Mouse (Mus musculus) embryonic facial prominence, embryonic 14.5 days (tissue): ENCODE results near the gene Arf4. TPM values are rescaled to one million over a fixed set of nuclear protein-coding genes. Genes with fewer than 3 reads are reported as not detected.
A peak's percentile ranks its signal among the peaks of the same experiment; 100 is the strongest.

Source experiments
- ATAC-seq: fragments of 200-750 bp; cut with Nextera tagmentation; 2 replicates; pipeline ENCODE4 v1.8.0; 2017; ENCODE audit warnings: low read depth, moderate number of reproducible peaks, moderate TSS enrichment
- DNase-seq: peaks from one replicate; pipeline ENCODE4 v3.0.0-alpha.2; 2015; ENCODE audit warnings: low spot score
- H3K27ac ChIP-seq: fragments of 300-500 bp; sonication (generic); replicated peaks from 2 replicates; pipeline ENCODE4 v1.5.1; 2014; ENCODE audit warnings: low read depth, mild to moderate bottlenecking, low read length, moderate library complexity
- H3K27me3 ChIP-seq: fragments of 300-500 bp; sonication (generic); replicated peaks from 2 replicates; pipeline ENCODE4 v1.6.1; 2014; ENCODE audit warnings: low read length; ENCODE audit not compliant: control insufficient read depth, insufficient read depth
- H3K36me3 ChIP-seq: fragments of 300-500 bp; sonication (generic); 2 replicates; pipeline ENCODE4 v1.6.1; 2014; ENCODE audit warnings: low read length, mixed read lengths; ENCODE audit not compliant: control insufficient read depth, insufficient read depth
- H3K4me1 ChIP-seq: fragments of 300-500 bp; sonication (generic); 2 replicates; pipeline ENCODE4 v1.6.1; 2014; ENCODE audit warnings: antibody characterized with exemption, low read length; ENCODE audit not compliant: control insufficient read depth, insufficient read depth
- H3K4me2 ChIP-seq: fragments of 300-500 bp; sonication (generic); 2 replicates; pipeline ENCODE4 v1.6.1; 2014; ENCODE audit warnings: low read depth, mild to moderate bottlenecking, low read length, moderate library complexity, mixed read lengths
- H3K4me3 ChIP-seq: fragments of 300-500 bp; sonication (generic); 2 replicates; pipeline ENCODE4 v1.5.1; 2014; ENCODE audit warnings: low read depth, mild to moderate bottlenecking, low read length
- H3K9ac ChIP-seq: fragments of 300-500 bp; sonication (generic); 2 replicates; pipeline ENCODE4 v1.6.1; 2014; ENCODE audit warnings: low read depth, mild to moderate bottlenecking, low read length, moderate library complexity, mixed read lengths
- H3K9me3 ChIP-seq: fragments of 300-500 bp; sonication (generic); 2 replicates; pipeline ENCODE4 v1.6.1; 2016; ENCODE audit warnings: low read length; ENCODE audit not compliant: control insufficient read depth
- WGBS: fragments of 180-500 bp; shearing (Covaris S2); extraction: QIAGEN DNeasy Blood & Tissue Kit; methylation state at CpG from one replicate; pipeline ENCODE4 v1.1.7; 2014; 5-methylcytosine and 5-hydroxymethylcytosine counted together
- polyA plus RNA-seq: library from polyadenylated mRNA; unstranded; fragments of >200 nt; fragmentation: Nextera tagmentation; extraction: Ambion mirVana; gene quantifications from 2 replicates; pipeline ENCODE4 v1.2.1, GENCODE M21; 2014

Arf4 gene
- polyA plus RNA-seq, 1 experiment from 2014 or later, result 692 TPM

DNA sequence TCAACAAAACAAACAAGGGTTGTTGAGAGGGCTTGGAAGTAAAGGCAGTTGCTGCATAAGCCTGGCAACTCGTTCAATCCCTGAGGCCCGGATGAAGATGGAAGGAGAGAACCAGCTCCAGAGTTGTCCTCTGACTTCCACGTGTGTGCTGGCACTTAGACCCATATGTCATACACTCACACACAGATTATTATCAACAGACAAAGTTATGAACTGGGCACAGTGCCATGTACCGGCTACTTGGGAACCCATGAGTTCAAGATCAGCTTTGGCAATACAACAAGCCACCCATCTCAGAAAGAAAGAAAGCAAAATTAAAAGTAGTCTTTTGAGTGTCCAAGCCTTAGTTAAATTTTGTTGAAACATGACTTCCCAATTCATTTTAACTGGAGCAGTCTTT, 12.6 kb upstream of the Arf4 start:
- H3K4me3 ChIP-seq, result no peak overlapping the region
- no peaks in the 10 kb centered on the region for H3K9me3 ChIP-seq
- 88% methylated on average over 4 of the region's 4 CpGs for WGBS
- no peak overlapping the region for H3K27ac ChIP-seq
- no peaks in the 10 kb centered on the region for H3K27me3 ChIP-seq
- no peak overlapping the region for H3K9ac ChIP-seq
- peaks cover 89% of the 10 kb centered on the region for H3K36me3 ChIP-seq
- no peak for ATAC-seq
- H3K4me1 ChIP-seq, result no peaks in the 10 kb centered on the region
- H3K4me2 ChIP-seq, result no peak overlapping the region
- DNase-seq, result no peak

DNA sequence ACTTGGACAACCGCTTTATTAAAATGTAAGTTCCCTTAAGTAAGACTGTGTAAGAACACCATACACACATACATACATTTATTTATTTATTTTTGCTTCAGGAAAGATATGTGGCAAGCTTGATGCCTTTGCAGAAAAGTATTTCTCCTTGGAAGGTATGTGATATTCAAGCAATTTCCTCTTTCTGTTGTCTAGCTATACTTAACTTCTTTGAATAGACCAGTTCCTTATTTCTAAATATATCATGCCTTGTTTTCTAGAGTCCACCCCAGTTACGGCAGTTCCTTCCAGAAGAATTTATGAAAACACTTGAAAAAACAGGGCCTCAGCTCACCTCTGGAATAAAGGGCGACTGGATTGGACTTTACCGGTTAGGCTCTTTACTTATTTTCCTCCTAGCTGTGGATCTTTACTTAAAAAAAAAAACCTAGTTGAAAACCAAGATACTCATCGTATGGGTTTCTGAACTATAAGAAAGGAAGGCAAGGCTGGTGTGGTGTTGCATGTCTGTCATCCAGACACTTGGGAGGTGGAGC, 11.2 kb upstream of the Arf4 start:
- Histone ChIP-seq H3K9ac (no peak overlapping the region), H3K4me3 (no peak overlapping the region), H3K27ac (no peak overlapping the region), H3K9me3 (no peaks in the 10 kb centered on the region), H3K4me2 (no peak overlapping the region), H3K4me1 (no peaks in the 10 kb centered on the region), H3K36me3 (peaks cover 86% of the 10 kb centered on the region), H3K27me3 (no peaks in the 10 kb centered on the region)
- ATAC-seq (no peak), DNase-seq (no peak)
- WGBS, result 84% methylated on average over 5 of the region's 5 CpGs

DNA sequence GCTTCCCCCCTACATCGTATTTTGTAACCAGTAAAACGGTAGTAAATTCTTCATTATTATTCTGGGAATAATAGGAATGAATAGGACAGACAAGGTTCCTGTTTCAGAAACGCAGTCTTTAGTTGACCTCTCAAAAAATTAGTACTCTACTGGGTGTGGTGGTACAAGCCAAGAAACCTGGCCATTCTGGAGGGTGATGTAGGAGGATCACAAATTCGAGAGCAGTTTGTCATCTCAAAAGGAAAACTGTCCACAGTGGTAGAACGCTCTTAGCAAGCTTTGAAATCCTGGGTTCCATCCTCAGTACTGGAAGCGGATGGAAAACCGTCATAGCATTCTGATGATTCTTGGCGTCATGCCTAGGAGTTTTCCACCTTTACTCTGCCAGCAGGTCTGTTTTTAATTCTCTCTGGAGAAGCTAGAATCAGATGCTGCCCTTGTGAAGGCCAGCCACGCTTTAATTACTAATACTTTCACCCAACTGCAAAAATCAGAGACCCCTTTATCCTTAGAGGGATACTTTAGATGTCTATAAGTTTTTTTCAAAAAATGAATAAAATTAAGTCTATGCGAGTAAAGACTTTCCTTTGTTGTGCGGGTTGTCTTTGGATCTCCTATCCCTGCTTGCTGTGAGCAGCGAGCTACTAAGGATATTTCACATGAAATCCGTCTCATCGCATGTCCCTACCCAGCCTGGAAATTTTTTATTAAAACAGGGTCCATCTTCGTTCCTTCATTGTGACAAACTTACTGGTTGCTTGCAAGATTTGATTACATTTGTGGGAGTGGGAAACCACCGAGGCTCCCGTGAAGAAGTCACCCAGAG, 636 bp upstream of the Arf4 start:
- DNase-seq (peak; percentile 83), ATAC-seq (no peak)
- Histone ChIP-seq H3K36me3 (peaks cover 13% of the 10 kb centered on the region), H3K27ac (peak overlapping the region; percentile 99), H3K9me3 (no peaks in the 10 kb centered on the region), H3K27me3 (no peaks in the 10 kb centered on the region), H3K4me3 (peak overlapping the region; percentile 85), H3K4me1 (0 out of 2 replicates have a peak, but pooled peaks cover 19% of the 10 kb centered on the region), H3K9ac (peak overlapping the region; percentile 99), H3K4me2 (peak overlapping the region; percentile 52)
- WGBS, result 20% methylated on average over 17 of the region's 17 CpGs

DNA sequence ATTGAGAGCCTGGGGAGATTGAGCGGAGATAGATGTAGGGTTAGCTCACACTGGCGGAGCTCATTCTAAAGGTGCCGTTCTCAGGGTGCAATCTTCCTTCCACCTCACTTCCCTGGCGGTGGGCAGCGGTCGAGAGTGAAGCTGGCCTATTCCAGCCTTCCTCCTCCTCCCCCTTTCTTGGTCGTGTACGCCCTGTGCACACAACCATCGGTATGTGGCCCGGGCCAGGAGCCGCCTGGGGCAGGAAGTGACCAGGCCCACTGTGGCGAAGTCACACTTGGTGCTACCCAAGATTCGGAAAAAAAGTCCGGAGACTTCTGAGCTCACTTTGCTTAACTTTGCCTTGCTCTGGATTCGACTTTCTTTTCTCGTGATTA, 822 bp downstream of the Arf4 start:
- peak overlapping the region; percentile 99 for H3K27ac ChIP-seq
- 0% methylated on average over 14 of the region's 16 CpGs for WGBS
- no peaks in the 10 kb centered on the region for H3K9me3 ChIP-seq
- peak overlapping the region; percentile 88 for H3K4me2 ChIP-seq
- DNase-seq, result peak; percentile 72
- 0 out of 2 replicates have a peak, but pooled peaks cover 19% of the 10 kb centered on the region for H3K4me1 ChIP-seq
- peak overlapping the region; percentile 99 for H3K9ac ChIP-seq
- H3K27me3 ChIP-seq, result no peaks in the 10 kb centered on the region
- H3K36me3 ChIP-seq, result 0 out of 2 replicates have a peak, but pooled peaks cover 6% of the 10 kb centered on the region
- peak overlapping the region; percentile 85 for H3K4me3 ChIP-seq
- no peak for ATAC-seq

DNA sequence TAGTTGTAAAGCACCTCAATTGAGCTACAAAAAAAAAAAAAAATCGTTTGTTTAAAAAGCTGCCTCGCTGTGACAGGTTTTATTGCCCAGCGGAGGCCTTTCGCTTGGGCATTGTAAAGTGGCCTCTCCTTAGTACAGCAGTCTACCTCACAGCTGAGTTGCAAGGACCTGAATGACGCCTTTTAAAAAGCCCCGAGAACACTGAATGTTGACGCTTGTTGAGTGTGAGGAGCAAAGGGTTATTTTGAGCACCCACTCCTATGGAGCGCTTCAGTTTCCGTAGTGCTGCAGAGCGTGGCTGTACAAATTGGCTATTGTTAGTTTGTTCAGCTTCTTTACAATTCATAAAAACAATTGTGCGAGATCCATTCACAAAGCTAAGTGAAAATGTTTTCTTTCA, 1.4 kb downstream of the Arf4 start:
- H3K4me3 ChIP-seq, result peak overlapping the region; percentile 85
- H3K4me2 ChIP-seq, result peak overlapping the region; percentile 88
- H3K9ac ChIP-seq, result peak overlapping the region; percentile 99
- DNase-seq (peak; percentile 9), ATAC-seq (no peak)
- peak overlapping the region; percentile 99 for H3K27ac ChIP-seq
- 6% methylated on average over 11 of the region's 11 CpGs for WGBS
- 0 out of 2 replicates have a peak, but pooled peaks cover 6% of the 10 kb centered on the region for H3K36me3 ChIP-seq
- H3K4me1 ChIP-seq, result 0 out of 2 replicates have a peak, but pooled peaks cover 19% of the 10 kb centered on the region
- no peaks in the 10 kb centered on the region for H3K27me3 ChIP-seq
- H3K9me3 ChIP-seq, result no peaks in the 10 kb centered on the region

DNA sequence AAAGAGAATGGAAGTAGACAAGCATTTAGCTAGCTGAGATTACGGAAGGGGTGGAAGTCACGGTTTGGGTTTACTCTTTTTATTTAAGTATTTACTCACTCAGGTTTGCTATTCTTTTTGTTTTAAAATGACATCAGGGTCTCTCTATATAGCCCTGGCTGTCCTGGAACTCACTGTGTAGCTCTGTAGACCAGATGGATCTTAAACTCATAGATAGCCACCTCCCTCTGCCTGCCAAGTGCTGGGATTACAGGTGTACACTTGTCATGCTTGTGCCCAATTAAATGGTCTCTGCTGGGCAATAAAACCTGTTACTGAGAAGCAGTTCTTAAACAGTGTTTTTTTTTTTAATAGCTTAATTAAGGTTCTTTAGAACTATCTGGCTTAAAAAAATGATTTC, 2.1 kb downstream of the Arf4 start:
- 0 out of 2 replicates have a peak, but pooled peaks cover 19% of the 10 kb centered on the region for H3K4me1 ChIP-seq
- H3K9ac ChIP-seq, result peak overlapping the region; percentile 99
- H3K4me3 ChIP-seq, result peak overlapping the region; percentile 85
- no peak overlapping the region for H3K27ac ChIP-seq
- peak overlapping the region; percentile 88 for H3K4me2 ChIP-seq
- H3K9me3 ChIP-seq, result no peaks in the 10 kb centered on the region
- H3K27me3 ChIP-seq, result no peaks in the 10 kb centered on the region
- DNase-seq (peak; percentile 48), ATAC-seq (no peak)
- 0 out of 2 replicates have a peak, but pooled peaks cover 6% of the 10 kb centered on the region for H3K36me3 ChIP-seq
- 51% methylated on average over 2 of the region's 2 CpGs for WGBS

DNA sequence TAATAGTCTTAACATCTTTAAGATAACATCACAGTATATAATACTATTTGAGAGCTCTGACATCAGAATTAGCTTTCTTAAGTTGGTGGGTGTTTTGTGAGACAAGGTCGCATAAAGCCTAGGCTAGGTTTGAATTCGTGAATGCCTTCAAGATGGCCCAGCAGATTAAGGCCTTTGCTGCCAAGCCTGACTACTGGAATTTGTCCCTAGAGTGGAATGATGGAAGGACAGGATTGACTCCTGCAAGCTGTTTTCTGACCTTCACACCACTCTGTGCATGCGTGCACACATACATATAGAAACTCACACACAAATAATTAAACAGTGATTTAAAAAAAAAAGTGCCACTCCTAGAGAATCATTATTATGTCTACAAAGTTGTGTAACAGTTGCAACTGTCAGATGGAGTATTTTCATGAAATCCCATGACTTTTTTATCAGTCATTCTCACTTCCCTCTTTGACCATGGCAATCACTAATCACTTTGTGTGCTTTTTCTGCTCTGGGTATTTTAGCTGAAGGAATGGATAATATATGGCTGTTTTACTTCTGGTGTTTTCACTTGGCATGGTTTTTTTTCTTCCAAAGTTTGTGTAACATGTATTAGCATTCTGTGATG, 5.2 kb downstream of the Arf4 start:
- Histone ChIP-seq H3K9ac (no peak overlapping the region), H3K27ac (no peak overlapping the region), H3K4me2 (no peak overlapping the region), H3K36me3 (peaks cover 18% of the 10 kb centered on the region), H3K9me3 (no peaks in the 10 kb centered on the region), H3K4me1 (peaks cover 16% of the 10 kb centered on the region; the same call in 1 of the 2 replicates), H3K27me3 (no peaks in the 10 kb centered on the region), H3K4me3 (no peak overlapping the region)
- 72% methylated on average over 3 of the region's 3 CpGs for WGBS
- ATAC-seq (no peak), DNase-seq (no peak)

DNA sequence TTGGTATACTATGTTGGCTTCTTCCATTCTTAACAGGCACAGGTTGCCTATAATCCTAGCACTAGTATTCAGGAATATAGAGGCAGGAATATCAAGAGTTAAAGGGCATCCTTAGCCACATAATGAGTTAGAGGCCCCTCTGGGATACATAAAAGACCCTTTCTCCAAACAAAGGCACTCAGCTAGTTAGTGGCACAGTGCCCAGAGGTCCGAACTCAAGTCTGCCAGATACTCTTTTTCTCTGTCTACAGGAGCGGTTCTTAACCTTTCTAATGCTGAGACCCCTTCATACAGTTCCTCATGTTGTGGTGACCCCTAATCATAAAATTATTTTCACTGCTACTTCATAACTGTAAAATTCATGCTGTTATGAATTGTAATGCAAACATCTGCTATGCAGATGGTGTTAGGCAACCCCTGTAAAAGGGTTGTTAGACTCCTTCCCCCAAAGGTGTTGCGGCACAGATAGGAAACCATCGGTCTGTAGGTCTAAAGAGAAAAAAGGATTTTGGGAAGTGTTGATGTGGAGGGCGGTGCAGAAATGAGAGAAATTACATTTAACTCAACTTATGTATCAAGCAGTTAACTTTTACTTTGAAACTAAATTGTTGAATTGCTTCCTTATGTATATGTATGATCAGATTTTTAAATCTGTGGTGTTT, 8.2 kb downstream of the Arf4 start:
- no peak overlapping the region for H3K4me3 ChIP-seq
- H3K9ac ChIP-seq, result 0 out of 2 replicates have a peak overlapping the region, but pooled peaks have one; percentile 3
- WGBS, result 46% methylated on average over 5 of the region's 5 CpGs
- no peaks in the 10 kb centered on the region for H3K9me3 ChIP-seq
- peaks cover 33% of the 10 kb centered on the region for H3K36me3 ChIP-seq
- H3K4me2 ChIP-seq, result no peak overlapping the region
- peaks cover 4% of the 10 kb centered on the region; the same call in 1 of the 2 replicates for H3K4me1 ChIP-seq
- H3K27ac ChIP-seq, result no peak overlapping the region
- no peaks in the 10 kb centered on the region for H3K27me3 ChIP-seq
- ATAC-seq (0 out of 2 replicates have a peak, but pooled peaks have one; percentile 41), DNase-seq (peak; percentile 51)
